Mouse (Mus musculus) CH12.LX (cell line): ENCODE data around the gene Nptn.
A peak's percentile ranks its signal among the peaks of the same experiment; 100 is the strongest.

Source experiments
- CHD1 ChIP-seq: IDR thresholded peaks from 2 replicates; pipeline ENCODE4 v1.6.1; 2012; ENCODE audit warnings: low read depth, low read length, improper control_type of control experiment, inconsistent platforms
- CTCF ChIP-seq, 2 experiments: IDR thresholded peaks in 1 of 2; conservative IDR thresholded peaks in 1 of 2; 2 replicates each; pipeline ENCODE4 v1.5.1; 2011 to 2012; ENCODE audit warnings: low read depth in 2 of 2, low read length in 2 of 2, improper control_type of control experiment in 1 of 2, inconsistent platforms in 1 of 2, mild to moderate bottlenecking in 1 of 2, moderate library complexity in 1 of 2
- EP300 ChIP-seq: IDR thresholded peaks from 2 replicates; pipeline ENCODE4 v1.6.1; 2011; ENCODE audit warnings: low read length, improper control_type of control experiment
- ETS1 ChIP-seq: conservative IDR thresholded peaks from 2 replicates; pipeline ENCODE4 v1.6.1; 2012; ENCODE audit warnings: low read depth, mild to moderate bottlenecking, inconsistent platforms, low read length, improper control_type of control experiment, moderate library complexity
- IRF4 ChIP-seq: IDR thresholded peaks from 2 replicates; pipeline ENCODE4 v1.6.1; 2014; ENCODE audit warnings: low read depth, mild to moderate bottlenecking, inconsistent platforms, low read length, improper control_type of control experiment
- JUND ChIP-seq: conservative IDR thresholded peaks from 2 replicates; pipeline ENCODE4 v1.6.1; 2011; ENCODE audit warnings: low read depth, low read length, improper control_type of control experiment
- KAT2A ChIP-seq: IDR thresholded peaks from 2 replicates; pipeline ENCODE4 v1.6.1; 2012; ENCODE audit warnings: low read length, improper control_type of control experiment, inconsistent platforms; ENCODE audit not compliant: insufficient replicate concordance
- MAX ChIP-seq: IDR thresholded peaks from 2 replicates; pipeline ENCODE4 v1.6.1; 2011; ENCODE audit warnings: low read length, improper control_type of control experiment
- NRF1 ChIP-seq: IDR thresholded peaks from 2 replicates; pipeline ENCODE4 v1.6.1; 2014; ENCODE audit warnings: low read depth, mild to moderate bottlenecking, inconsistent platforms, low read length, improper control_type of control experiment, moderate library complexity
- POLR2A ChIP-seq: IDR thresholded peaks from 2 replicates; pipeline ENCODE4 v1.6.1; 2011; ENCODE audit warnings: low read depth, mild to moderate bottlenecking, improper control_type of control experiment, low read length
- RAD21 ChIP-seq: IDR thresholded peaks from 2 replicates; pipeline ENCODE4 v1.6.1; 2011; ENCODE audit warnings: low read depth, mild to moderate bottlenecking, low read length, improper control_type of control experiment, moderate library complexity
- ZC3H11A ChIP-seq: IDR thresholded peaks from 2 replicates; pipeline ENCODE4 v1.6.1; 2012; ENCODE audit warnings: low read depth, mild to moderate bottlenecking, inconsistent platforms, low read length, improper control_type of control experiment

DNA sequence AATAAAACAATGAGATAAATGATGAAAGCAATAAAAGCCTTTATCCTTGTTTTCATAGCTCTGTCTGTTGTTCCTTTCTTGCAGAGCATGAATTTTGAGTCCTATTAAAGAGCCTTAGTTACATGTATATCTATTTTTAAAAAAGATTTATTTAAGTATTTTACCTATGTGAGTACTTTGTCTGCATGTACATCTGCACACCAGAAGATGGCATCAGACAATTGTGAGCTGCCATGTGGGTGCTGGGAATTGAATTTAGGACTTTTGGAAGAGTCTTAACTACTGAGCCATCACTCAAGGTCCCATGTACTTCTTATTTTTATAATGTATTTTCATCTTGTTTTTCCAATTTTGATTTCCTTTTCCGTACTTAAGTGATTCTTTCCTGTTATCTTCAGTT is 13.3 kb downstream of the Nptn start:
- TF ChIP-seq KAT2A, result no peak
- TF ChIP-seq ETS1, result no peak
- TF ChIP-seq CHD1, result no peak
- peak; percentile 25 for TF ChIP-seq RAD21
- no peak for TF ChIP-seq ZC3H11A
- no peak for TF ChIP-seq NRF1
- no peak for TF ChIP-seq JUND
- TF ChIP-seq POLR2A, result no peak
- peak in 1 of 2 experiments; percentile 33; a peak in 2 of 4 replicates for TF ChIP-seq CTCF (conservative IDR thresholded peaks at IDR 0.05 in 1 of 2, IDR thresholded peaks at IDR 0.05 in 1 of 2; ENCODE audit: low read depth in 2 of 2, low read length in 2 of 2)
- TF ChIP-seq IRF4, result no peak
- no peak for TF ChIP-seq EP300
- no peak for TF ChIP-seq MAX
